Mouse (Mus musculus): ENCODE measurements around the gene Cald1.

DNA sequence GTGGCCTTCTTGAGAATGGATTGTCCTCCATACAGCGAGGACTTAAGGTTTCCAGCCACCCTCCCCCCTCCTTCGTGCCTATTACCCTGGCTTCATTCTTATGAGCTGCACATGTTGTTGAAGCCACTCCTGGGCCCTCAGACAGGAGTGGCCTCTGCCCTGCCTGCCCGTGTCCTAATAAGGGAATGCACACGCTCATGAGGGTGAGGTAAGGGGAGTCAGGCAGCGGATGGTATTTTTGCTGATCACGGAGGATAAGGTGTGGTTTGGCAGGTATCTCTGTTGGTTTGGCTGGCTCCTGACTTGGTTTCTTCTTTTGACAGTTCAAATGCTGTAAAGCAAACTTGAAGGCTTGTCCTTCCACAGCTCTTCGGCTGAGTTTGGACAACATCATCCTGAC, 124.4 kb downstream of the Cald1 start:
- no peak for TF ChIP-seq CTCF (IDR thresholded peaks at IDR 0.05; ENCODE audit: control insufficient read depth, insufficient read depth, low read length)
- TF ChIP-seq POLR2A (IDR thresholded peaks at IDR 0.05; ENCODE audit: borderline replicate concordance, control insufficient read depth, low read depth, low read length), result no peak
